ENCODE assay signal across 32 mouse cellular contexts in genomic region chr1:192693644-192694043, GRCm38 (mm10).
"Had no signal": no experiment of that assay in that cellular context is flagged by ENCODE, and none has a peak within 500 bp of the region (broad histone marks: within the 10 kb centered on the region; RNA-seq: fewer than 3 reads in every experiment).

No protein-coding gene starts in this region.

- DNase-seq: left cerebral cortex, postnatal 4 days; liver; liver, embryonic 13.5 days; liver, postnatal 0 days; lung, adult 18-20 months; lung, adult 2 months; lung, embryonic 14.5 days; lung, postnatal 10 days; lung, postnatal 14 days; lung, postnatal 36 days; lung, postnatal 4 days; midbrain, embryonic 14.5 days had no signal

- ATAC-seq: liver, embryonic 12.5 days; liver, postnatal 0 days; lung, postnatal 0 days; midbrain, embryonic 13.5 days; midbrain, embryonic 15.5 days; midbrain, embryonic 16.5 days had no signal

- H3K9me3 ChIP-seq: limb, embryonic 10.5 days; limb, embryonic 12.5 days; limb, embryonic 13.5 days; limb, embryonic 15.5 days; liver, embryonic 12.5 days; liver, embryonic 13.5 days; liver, embryonic 15.5 days; lung, embryonic 15.5 days; midbrain, embryonic 10.5 days; midbrain, embryonic 12.5 days; midbrain, embryonic 13.5 days; midbrain, embryonic 15.5 days; neural tube, embryonic 12.5 days had no signal

- H3K4me2 ChIP-seq: limb, embryonic 12.5 days; limb, embryonic 13.5 days; limb, embryonic 15.5 days; liver, embryonic 11.5 days; liver, embryonic 12.5 days; liver, embryonic 13.5 days; liver, embryonic 15.5 days; lung, embryonic 14.5 days; lung, embryonic 15.5 days; midbrain, embryonic 11.5 days; midbrain, embryonic 12.5 days; midbrain, embryonic 13.5 days; midbrain, embryonic 15.5 days; neural tube, embryonic 12.5 days had no signal

- H3K27me3 ChIP-seq: limb, embryonic 12.5 days; limb, embryonic 13.5 days; limb, embryonic 15.5 days; liver, embryonic 12.5 days; liver, embryonic 13.5 days; liver, embryonic 15.5 days; lung, embryonic 15.5 days; midbrain, embryonic 12.5 days; midbrain, embryonic 13.5 days; midbrain, embryonic 15.5 days; neural tube, embryonic 12.5 days had no signal

- H3K27ac ChIP-seq: limb, embryonic 10.5 days; limb, embryonic 12.5 days; limb, embryonic 13.5 days; limb, embryonic 15.5 days; liver, embryonic 12.5 days; liver, embryonic 13.5 days; liver, embryonic 14.5 days; liver, embryonic 15.5 days; lung, embryonic 15.5 days; macrophage; midbrain, embryonic 10.5 days; midbrain, embryonic 12.5 days; midbrain, embryonic 13.5 days; midbrain, embryonic 15.5 days; neural tube, embryonic 12.5 days had no signal

- H3K36me3 ChIP-seq: limb, embryonic 10.5 days; limb, embryonic 12.5 days; limb, embryonic 13.5 days; limb, embryonic 15.5 days; liver, embryonic 12.5 days; liver, embryonic 13.5 days; liver, embryonic 15.5 days; lung, embryonic 15.5 days; midbrain, embryonic 10.5 days; midbrain, embryonic 12.5 days; midbrain, embryonic 13.5 days; midbrain, embryonic 15.5 days; neural tube, embryonic 12.5 days had no signal

- H3K9ac ChIP-seq: limb, embryonic 12.5 days; limb, embryonic 13.5 days; limb, embryonic 15.5 days; liver, embryonic 12.5 days; liver, embryonic 13.5 days; liver, embryonic 14.5 days; liver, embryonic 15.5 days; liver, postnatal 0 days; lung, embryonic 14.5 days; lung, embryonic 15.5 days; midbrain, embryonic 12.5 days; midbrain, embryonic 13.5 days; midbrain, embryonic 15.5 days; neural tube, embryonic 12.5 days had no signal

- H3K4me3 ChIP-seq: limb, embryonic 10.5 days; limb, embryonic 12.5 days; limb, embryonic 13.5 days; limb, embryonic 15.5 days; liver, embryonic 12.5 days; liver, embryonic 13.5 days; liver, embryonic 15.5 days; lung, embryonic 15.5 days; megakaryocyte, embryonic 14.5 days; midbrain, embryonic 10.5 days; midbrain, embryonic 12.5 days; midbrain, embryonic 13.5 days; midbrain, embryonic 15.5 days; myocyte; neural tube, embryonic 12.5 days had no signal

- H3K4me1 ChIP-seq: limb, embryonic 12.5 days; limb, embryonic 15.5 days; liver, embryonic 12.5 days; liver, embryonic 13.5 days; liver, embryonic 15.5 days; lung, embryonic 15.5 days; megakaryocyte, embryonic 14.5 days; midbrain, embryonic 12.5 days; midbrain, embryonic 13.5 days; midbrain, embryonic 15.5 days; neural tube, embryonic 12.5 days had no signal
